Mouse (Mus musculus) intestine, embryonic 14.5 days (tissue): ENCODE results near the gene Map3k6. TPM values are rescaled to one million over a fixed set of nuclear protein-coding genes. Genes with fewer than 3 reads are reported as not detected.

Source experiments
- ATAC-seq: fragments of 200-750 bp; cut with Nextera tagmentation; replicated peaks from 2 replicates; pipeline ENCODE4 v1.8.0; 2017; ENCODE audit warnings: low read depth, moderate number of reproducible peaks, moderate TSS enrichment, moderate library complexity; ENCODE audit not compliant: low FRiP score, low TSS enrichment
- DNase-seq: peaks from one replicate; pipeline ENCODE4 v3.0.0-alpha.2; 2018; ENCODE audit warnings: low spot score
- H3K27ac ChIP-seq: fragments of 300-500 bp; sonication (generic); 2 replicates; pipeline ENCODE4 v1.5.1; 2014; ENCODE audit warnings: low read depth, mild to moderate bottlenecking, control low read depth
- H3K27me3 ChIP-seq: fragments of 300-500 bp; sonication (generic); replicated peaks from 2 replicates; pipeline ENCODE4 v1.6.1; 2014; ENCODE audit warnings: low read length, control low read depth; ENCODE audit not compliant: control insufficient read depth, insufficient read depth
- H3K36me3 ChIP-seq: fragments of 300-500 bp; sonication (generic); 2 replicates; pipeline ENCODE4 v1.6.1; 2014; ENCODE audit warnings: low read length, control low read depth; ENCODE audit not compliant: control insufficient read depth, insufficient read depth
- H3K4me1 ChIP-seq: fragments of 300-500 bp; sonication (generic); replicated peaks from 2 replicates; pipeline ENCODE4 v1.6.1; 2014; ENCODE audit warnings: low read length, control low read depth, mixed read lengths; ENCODE audit not compliant: control insufficient read depth, insufficient read depth
- H3K4me2 ChIP-seq: fragments of 300-500 bp; sonication (generic); 2 replicates; pipeline ENCODE4 v1.6.1; 2014; ENCODE audit warnings: low read length
- H3K4me3 ChIP-seq: fragments of 300-500 bp; sonication (generic); 2 replicates; pipeline ENCODE4 v1.5.1; 2014; ENCODE audit warnings: low read depth, low read length, control low read depth, mixed read lengths
- H3K9ac ChIP-seq: fragments of 300-500 bp; sonication (generic); 2 replicates; pipeline ENCODE4 v1.6.1; 2014; ENCODE audit warnings: mild to moderate bottlenecking, low read length
- H3K9me3 ChIP-seq: fragments of 300-500 bp; sonication (generic); 2 replicates; pipeline ENCODE4 v1.6.1; 2016; ENCODE audit warnings: low read length, control low read depth; ENCODE audit not compliant: control insufficient read depth
- WGBS: fragments of 180-500 bp; shearing (Covaris S2); extraction: QIAGEN DNeasy Blood & Tissue Kit; methylation state at CpG from one replicate; pipeline ENCODE4 v1.1.7; 2014; 5-methylcytosine and 5-hydroxymethylcytosine counted together
- polyA plus RNA-seq: library from polyadenylated mRNA; unstranded; fragments of >200 nt; fragmentation: Nextera tagmentation; extraction: Ambion mirVana; gene quantifications from 2 replicates; pipeline ENCODE4 v1.2.1, GENCODE M21; 2014

Map3k6 gene
- polyA plus RNA-seq, 1 experiment from 2014 or later, result 2.8 TPM

DNA sequence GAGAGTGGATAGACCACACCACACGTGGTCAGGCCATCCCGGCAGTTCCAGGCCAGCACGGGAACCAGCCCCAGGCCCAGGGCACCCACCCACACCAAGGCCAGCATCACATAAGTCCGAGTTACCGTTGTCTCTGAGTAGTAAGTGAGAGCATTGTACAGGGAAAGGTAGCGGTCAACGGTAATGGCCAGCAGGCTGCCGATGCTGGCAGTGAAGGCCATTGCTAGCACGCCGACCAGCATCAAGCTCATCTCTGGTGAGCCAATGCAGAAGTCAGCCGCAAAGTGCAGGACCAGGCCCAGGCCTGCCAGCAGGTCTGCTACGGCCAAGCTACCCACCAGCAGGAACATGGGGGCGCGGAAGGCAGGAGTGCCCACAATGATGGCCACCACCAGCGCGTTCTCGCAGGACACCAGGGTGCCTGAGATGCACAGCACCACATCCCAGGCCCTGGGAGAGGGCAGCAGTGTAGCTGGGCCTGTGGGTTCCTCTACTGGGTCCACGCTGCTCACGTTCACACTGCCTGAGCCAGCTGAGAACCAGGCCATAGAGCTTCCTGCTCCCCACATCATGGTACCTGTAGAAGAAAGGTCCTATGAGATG, 29.7 kb upstream of the Map3k6 start:
- Histone ChIP-seq H3K27ac (no peak overlapping the region), H3K4me1 (peaks cover 11% of the 10 kb centered on the region)
- WGBS, result 94% methylated on average over 19 of the region's 19 CpGs

DNA sequence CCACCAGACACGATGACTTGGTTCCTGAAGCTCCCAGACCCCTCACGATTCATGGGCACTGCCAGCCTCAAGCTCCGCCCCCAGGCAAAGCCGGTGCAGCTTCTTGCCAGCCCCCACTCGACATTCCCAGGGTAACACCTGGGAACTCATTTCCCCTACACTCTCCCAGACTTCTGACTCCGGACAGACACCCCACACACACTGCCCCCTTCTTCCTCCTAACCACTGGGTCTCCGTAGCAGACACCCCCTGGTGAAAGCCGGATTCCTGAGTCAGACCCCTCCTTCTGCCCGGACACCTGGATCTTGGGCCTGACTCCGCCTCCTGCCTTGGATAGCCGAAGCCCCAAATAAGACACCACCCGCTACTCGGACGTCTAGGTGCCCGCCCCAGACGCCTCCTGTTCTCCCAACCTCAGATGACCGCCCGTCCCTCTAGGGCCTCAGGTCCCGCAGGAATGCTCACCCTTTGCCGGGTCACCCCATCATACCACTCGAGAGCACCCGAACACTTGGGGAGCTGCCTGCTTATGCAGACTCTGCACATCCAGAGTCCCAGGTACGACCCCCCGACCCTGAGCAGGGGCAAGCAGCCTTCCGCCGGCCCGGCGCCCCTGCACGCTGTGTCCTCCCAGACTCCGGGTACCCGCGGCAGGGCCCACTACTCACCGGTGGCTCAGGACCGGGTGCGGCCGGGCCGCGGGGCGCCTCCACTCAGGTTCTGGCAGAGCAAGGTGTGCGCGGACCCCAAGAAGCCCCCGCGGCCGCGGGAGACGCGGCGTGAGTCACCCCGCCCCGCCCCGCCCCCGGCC, 28.7 kb upstream of the Map3k6 start, which contains the start of the genes Cd164l2 and Gpr3:
TSS of gene Cd164l2 (plus strand) at position 381 of the 811 bp plus-strand sequence.
TSS of gene Gpr3 (minus strand) at position 786 of the 811 bp plus-strand sequence.
- Histone ChIP-seq H3K9me3 (no peaks in the 10 kb centered on the region), H3K36me3 (no peaks in the 10 kb centered on the region), H3K27me3 (peaks cover 24% of the 10 kb centered on the region), H3K27ac (no peak within 1 kb of the TSS), H3K4me3 (peak within 1 kb of the TSS; percentile 52), H3K4me1 (peaks cover 11% of the 10 kb centered on the region), H3K9ac (peak within 1 kb of the TSS; percentile 33), H3K4me2 (peak within 1 kb of the TSS; percentile 90)
- ATAC-seq (peak; percentile 56), DNase-seq (peak; percentile 71)
- WGBS, result 2% methylated on average over 52 of the region's 52 CpGs

More for the DNA sequence above, 29.7 kb upstream of the Map3k6 start:
- peaks cover 24% of the 10 kb centered on the region for H3K27me3 ChIP-seq
- H3K36me3 ChIP-seq, result no peaks in the 10 kb centered on the region
- no peak overlapping the region for H3K4me3 ChIP-seq
- no peak overlapping the region for H3K4me2 ChIP-seq
- DNase-seq (no peak), ATAC-seq (no peak)
- H3K9me3 ChIP-seq, result no peaks in the 10 kb centered on the region
- no peak overlapping the region for H3K9ac ChIP-seq

DNA sequence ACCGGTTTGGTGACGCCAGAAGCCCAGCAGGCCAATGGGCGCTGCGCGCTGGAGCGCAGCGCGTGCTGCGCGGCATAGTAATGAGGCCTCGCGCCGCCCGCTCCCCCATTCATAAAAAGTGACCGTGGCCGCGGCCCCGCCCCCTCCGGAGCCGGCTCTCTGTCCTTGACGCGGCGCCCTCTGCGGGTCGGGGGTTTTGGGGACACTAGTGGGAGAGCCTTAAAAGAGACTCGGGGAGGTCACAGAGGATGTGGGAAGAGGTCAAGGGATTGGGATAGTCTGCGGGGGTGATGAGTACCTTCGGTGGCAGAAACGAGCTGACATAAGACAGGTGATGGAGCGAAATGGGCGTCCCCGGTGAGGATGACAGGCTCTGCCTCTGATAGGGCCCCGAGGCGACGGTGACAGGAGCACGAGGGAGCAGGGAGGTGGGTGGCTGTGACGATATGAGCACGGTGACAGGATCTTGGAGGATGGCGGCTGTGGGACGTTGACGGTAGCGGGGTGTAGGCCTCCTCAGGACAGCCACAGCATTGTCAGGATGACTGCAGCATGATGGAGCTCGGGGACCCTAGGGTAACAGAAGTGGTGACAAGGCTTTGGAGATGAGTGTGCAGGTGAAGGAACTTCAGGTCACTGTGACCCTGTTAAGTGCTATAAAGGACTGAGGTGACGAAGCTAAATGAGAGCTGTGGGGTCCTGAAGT, 27.9 kb upstream of the Map3k6 start:
- WGBS, result 4% methylated on average over 44 of the region's 44 CpGs
- H3K36me3 ChIP-seq, result no peaks in the 10 kb centered on the region
- peak overlapping the region; percentile 90 for H3K4me2 ChIP-seq
- no peak overlapping the region for H3K27ac ChIP-seq
- H3K4me3 ChIP-seq, result peak overlapping the region; percentile 52
- peaks cover 11% of the 10 kb centered on the region for H3K4me1 ChIP-seq
- peak; percentile 80 for ATAC-seq
- peak; percentile 82 for DNase-seq
- H3K9me3 ChIP-seq, result no peaks in the 10 kb centered on the region
- peaks cover 24% of the 10 kb centered on the region for H3K27me3 ChIP-seq
- peak overlapping the region; percentile 33; the same call in 1 of the 2 replicates for H3K9ac ChIP-seq

GRCm38 (mm10) chr4:133213268-133213590, 27.4 kb upstream of the Map3k6 start:
- DNase-seq (no peak), ATAC-seq (0 out of 2 replicates have a peak, but pooled peaks have one; percentile 12)
- 1% methylated on average over 9 of the region's 9 CpGs for WGBS
- H3K27me3 ChIP-seq, result peaks cover 24% of the 10 kb centered on the region
- H3K9me3 ChIP-seq, result no peaks in the 10 kb centered on the region
- H3K4me1 ChIP-seq, result peaks cover 11% of the 10 kb centered on the region
- no peaks in the 10 kb centered on the region for H3K36me3 ChIP-seq
- no peak overlapping the region for H3K9ac ChIP-seq
- H3K27ac ChIP-seq, result no peak overlapping the region
- peak overlapping the region; percentile 90 for H3K4me2 ChIP-seq
- peak overlapping the region; percentile 52 for H3K4me3 ChIP-seq

- WGBS, result 14% methylated on average over 10 of the region's 10 CpGs
- Histone ChIP-seq H3K4me3 (no peak overlapping the region), H3K4me1 (peaks cover 11% of the 10 kb centered on the region), H3K9me3 (no peaks in the 10 kb centered on the region), H3K9ac (no peak overlapping the region), H3K27ac (no peak overlapping the region), H3K4me2 (peak overlapping the region; percentile 90), H3K36me3 (no peaks in the 10 kb centered on the region), H3K27me3 (peaks cover 24% of the 10 kb centered on the region)
- ATAC-seq (no peak), DNase-seq (no peak)
Observed at GRCm38 (mm10) chr4:133213661-133214060, 27.0 kb upstream of the Map3k6 start.

- Histone ChIP-seq H3K9ac (no peak overlapping the region), H3K4me3 (no peak overlapping the region), H3K36me3 (no peaks in the 10 kb centered on the region), H3K27me3 (peaks cover 26% of the 10 kb centered on the region), H3K4me2 (no peak overlapping the region), H3K9me3 (no peaks in the 10 kb centered on the region), H3K4me1 (peaks cover 10% of the 10 kb centered on the region), H3K27ac (no peak overlapping the region)
- WGBS, result 7% methylated on average over 5 of the region's 5 CpGs
- peak; percentile 80 for DNase-seq
- ATAC-seq, result no peak
Observed at GRCm38 (mm10) chr4:133217641-133218040, 23.0 kb upstream of the Map3k6 start.

DNA sequence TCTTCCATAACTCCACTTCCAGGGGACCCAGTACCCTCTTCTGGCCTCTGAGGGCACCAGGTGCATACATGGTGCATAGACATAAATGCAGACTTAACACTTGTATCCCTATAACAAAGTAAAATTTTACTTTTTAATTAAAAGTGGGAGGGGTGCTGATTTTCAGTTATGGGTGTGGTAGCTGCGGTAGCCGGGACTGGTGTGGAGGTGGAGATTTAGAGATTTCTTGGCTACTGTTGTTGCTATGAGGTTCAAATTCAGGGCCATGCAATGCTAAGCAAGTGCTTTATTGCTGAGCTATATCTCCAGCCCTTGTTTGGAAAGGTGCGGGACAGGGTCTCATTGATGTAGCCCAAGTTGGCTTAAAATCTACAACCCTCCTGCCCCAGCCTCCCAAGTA, 21.9 kb upstream of the Map3k6 start:
- ATAC-seq, result no peak
- Histone ChIP-seq H3K27ac (no peak overlapping the region), H3K4me3 (no peak overlapping the region)

DNA sequence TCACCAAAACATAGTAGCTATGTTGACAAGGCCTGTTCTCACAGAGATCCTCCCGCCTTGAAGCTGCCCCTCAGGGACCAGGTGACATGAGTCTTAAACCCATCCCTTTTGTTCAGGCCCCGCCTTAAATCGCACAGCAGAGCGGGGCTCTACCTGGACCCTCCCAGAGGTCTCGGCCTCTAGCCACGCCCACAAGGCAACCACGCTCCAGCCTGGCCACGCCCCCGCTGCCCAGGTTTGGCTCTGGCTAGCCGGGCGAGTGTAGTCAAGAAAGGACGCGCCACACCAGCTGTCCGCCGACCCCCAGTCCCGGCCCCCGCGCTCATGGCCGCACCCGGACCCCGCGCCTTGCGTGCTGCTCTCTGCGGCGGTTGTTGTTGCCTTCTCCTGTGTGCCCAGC, 20.0 kb upstream of the Map3k6 start:
- Histone ChIP-seq H3K27me3 (peaks cover 9% of the 10 kb centered on the region; the same call in 1 of the 2 replicates), H3K9ac (peak overlapping the region; percentile 20; the same call in 1 of the 2 replicates), H3K4me1 (no peaks in the 10 kb centered on the region; the same call in 1 of the 2 replicates), H3K27ac (no peak overlapping the region), H3K9me3 (no peaks in the 10 kb centered on the region), H3K36me3 (no peaks in the 10 kb centered on the region), H3K4me2 (peak overlapping the region; percentile 63), H3K4me3 (peak overlapping the region; percentile 33)
- WGBS, result 2% methylated on average over 25 of the region's 25 CpGs
- peak; percentile 81 for DNase-seq
- ATAC-seq, result peak; percentile 57; the same call in 1 of the 2 replicates

More for the DNA sequence above, 21.9 kb upstream of the Map3k6 start:
- Histone ChIP-seq H3K27me3 (peaks cover 16% of the 10 kb centered on the region), H3K9me3 (no peaks in the 10 kb centered on the region), H3K9ac (no peak overlapping the region), H3K4me1 (no peaks in the 10 kb centered on the region; the same call in 1 of the 2 replicates), H3K36me3 (no peaks in the 10 kb centered on the region), H3K4me2 (no peak overlapping the region)
- WGBS, result 83% methylated on average over 3 of the region's 3 CpGs
- DNase-seq, result no peak
